Mouse (Mus musculus) E14TG2a.4 (cell line): ENCODE data around the gene Nelfb.

Experiments used
- H3K27me3 ChIP-seq: 2 replicates; pipeline ENCODE4 v1.6.1; 2014; ENCODE audit warnings: low read length, control low read depth; ENCODE audit not compliant: insufficient read depth
- H3K36me3 ChIP-seq: 2 replicates; pipeline ENCODE4 v1.6.1; 2014; ENCODE audit warnings: low read length, control low read depth; ENCODE audit not compliant: insufficient read depth
- H3K4me1 ChIP-seq: replicated peaks from 2 replicates; pipeline ENCODE4 v1.6.1; 2014; ENCODE audit warnings: low read depth, low read length, control low read depth
- H3K4me3 ChIP-seq: replicated peaks from 2 replicates; pipeline ENCODE4 v1.5.1; 2014; ENCODE audit warnings: mild to moderate bottlenecking, low read length
- H3K9me3 ChIP-seq: 2 replicates; pipeline ENCODE4 v1.6.1; 2014; ENCODE audit warnings: low read length, control low read depth
- CTCF ChIP-seq: conservative IDR thresholded peaks from 2 replicates; pipeline ENCODE4 v1.5.1; 2014; ENCODE audit warnings: low read length
- NANOG ChIP-seq: IDR thresholded peaks from 2 replicates; pipeline ENCODE4 v1.6.1; 2014; ENCODE audit warnings: borderline replicate concordance, low read length, mixed read lengths
- POU5F1 ChIP-seq: IDR thresholded peaks from 2 replicates; pipeline ENCODE4 v1.6.1; 2014; ENCODE audit warnings: low read length, borderline replicate concordance

The Nelfb gene

GRCm38 (mm10) chr2:25196172-25196954, 14.9 kb downstream of the Nelfb start, which contains the start of gene Tor4a:
Tor4a (minus strand) TSS chr2:25196886.
- no peaks in the 10 kb centered on the region for H3K9me3 ChIP-seq
- TF ChIP-seq POU5F1: no peak
- TF ChIP-seq CTCF: no peak
- no peak for TF ChIP-seq NANOG
- peaks cover 8% of the 10 kb centered on the region for H3K27me3 ChIP-seq
- H3K4me3 ChIP-seq: peak within 1 kb of the TSS; percentile 81
- H3K36me3 ChIP-seq: peaks cover 46% of the 10 kb centered on the region
- H3K4me1 ChIP-seq: peaks cover 70% of the 10 kb centered on the region

GRCm38 (mm10) chr2:25195211-25196156, 15.8 kb downstream of the Nelfb start:
- no peak for TF ChIP-seq POU5F1
- TF ChIP-seq CTCF: no peak
- TF ChIP-seq NANOG: no peak
- Histone ChIP-seq H3K36me3 (peaks cover 37% of the 10 kb centered on the region), H3K4me3 (peak overlapping the region; percentile 81), H3K4me1 (peaks cover 68% of the 10 kb centered on the region), H3K9me3 (no peaks in the 10 kb centered on the region), H3K27me3 (peaks cover 8% of the 10 kb centered on the region)

- TF ChIP-seq POU5F1 (no peak), CTCF (no peak), NANOG (no peak)
- Histone ChIP-seq H3K9me3 (no peaks in the 10 kb centered on the region), H3K36me3 (peaks cover 28% of the 10 kb centered on the region), H3K4me1 (peaks cover 60% of the 10 kb centered on the region), H3K27me3 (peaks cover 8% of the 10 kb centered on the region), H3K4me3 (peak overlapping the region; percentile 81)
Observed at GRCm38 (mm10) chr2:25194486-25195171, 16.7 kb downstream of the Nelfb start.

GRCm38 (mm10) chr2:25194006-25194405, 17.3 kb downstream of the Nelfb start:
- Histone ChIP-seq H3K9me3 (no peaks in the 10 kb centered on the region), H3K4me1 (peaks cover 59% of the 10 kb centered on the region), H3K27me3 (peaks cover 8% of the 10 kb centered on the region), H3K36me3 (peaks cover 22% of the 10 kb centered on the region), H3K4me3 (peak overlapping the region; percentile 81)
- TF ChIP-seq POU5F1 (no peak), NANOG (no peak), CTCF (no peak)

GRCm38 (mm10) chr2:25193330-25193770, 17.9 kb downstream of the Nelfb start:
- H3K4me1 ChIP-seq: peaks cover 56% of the 10 kb centered on the region
- H3K36me3 ChIP-seq: peaks cover 15% of the 10 kb centered on the region
- H3K9me3 ChIP-seq: no peaks in the 10 kb centered on the region
- TF ChIP-seq NANOG (no peak), CTCF (peak; percentile 80), POU5F1 (no peak)
- peak overlapping the region; percentile 81 for H3K4me3 ChIP-seq
- H3K27me3 ChIP-seq: peaks cover 8% of the 10 kb centered on the region

GRCm38 (mm10) chr2:25187841-25188240, 23.4 kb downstream of the Nelfb start:
- Histone ChIP-seq H3K9me3 (no peaks in the 10 kb centered on the region), H3K27me3 (peaks cover 52% of the 10 kb centered on the region), H3K4me1 (peaks cover 31% of the 10 kb centered on the region), H3K4me3 (no peak overlapping the region), H3K36me3 (no peaks in the 10 kb centered on the region)
- TF ChIP-seq NANOG (no peak), POU5F1 (no peak), CTCF (no peak)

- Histone ChIP-seq H3K36me3 (no peaks in the 10 kb centered on the region), H3K4me3 (peak overlapping the region; percentile 80), H3K9me3 (no peaks in the 10 kb centered on the region), H3K27me3 (peaks cover 64% of the 10 kb centered on the region), H3K4me1 (peaks cover 40% of the 10 kb centered on the region)
- no peak for TF ChIP-seq NANOG
- no peak for TF ChIP-seq POU5F1
- no peak for TF ChIP-seq CTCF
Observed at GRCm38 (mm10) chr2:25186575-25186930, 24.7 kb downstream of the Nelfb start.
